Mouse (Mus musculus) forelimb bud, embryonic 11.5 days (tissue): ENCODE data around the gene Ccser1.
"Not testable (repeated sequence)": the region's sequence is repeated elsewhere in the genome, so short reads cannot be mapped to it uniquely, and the experiment has no call there.

ENCODE experiments used
- DNase-seq: peaks from one replicate; pipeline ENCODE4 v3.0.0-alpha.2; 2012; ENCODE audit warnings: low read depth, low spot score

Ccser1 gene

GRCm38 (mm10) chr6:61978379-61978778, 798.3 kb downstream of the Ccser1 start:
- no peak for DNase-seq

GRCm38 (mm10) chr6:62014374-62014773, 834.2 kb downstream of the Ccser1 start:
- DNase-seq, result no peak

DNA sequence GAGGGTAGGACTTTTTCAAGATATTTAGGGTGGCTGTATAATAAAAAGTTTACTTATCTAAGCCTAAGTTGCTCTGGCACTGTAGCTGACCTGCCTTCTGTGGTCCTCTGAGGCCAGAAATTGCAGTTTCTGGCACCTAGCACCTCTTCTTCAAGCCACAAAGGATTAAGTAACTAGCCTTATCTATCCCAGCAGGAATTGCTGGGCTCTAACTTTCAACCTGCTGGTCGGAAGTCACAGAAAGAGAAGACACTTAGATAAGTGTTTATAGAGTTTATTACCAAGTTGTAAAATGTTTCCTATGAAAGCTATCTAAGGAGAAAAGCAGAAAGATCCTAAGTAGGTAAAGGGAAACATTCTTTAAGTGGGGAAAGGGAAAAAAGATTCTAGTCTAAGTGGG, 864.3 kb downstream of the Ccser1 start:
- DNase-seq, result no peak

DNA sequence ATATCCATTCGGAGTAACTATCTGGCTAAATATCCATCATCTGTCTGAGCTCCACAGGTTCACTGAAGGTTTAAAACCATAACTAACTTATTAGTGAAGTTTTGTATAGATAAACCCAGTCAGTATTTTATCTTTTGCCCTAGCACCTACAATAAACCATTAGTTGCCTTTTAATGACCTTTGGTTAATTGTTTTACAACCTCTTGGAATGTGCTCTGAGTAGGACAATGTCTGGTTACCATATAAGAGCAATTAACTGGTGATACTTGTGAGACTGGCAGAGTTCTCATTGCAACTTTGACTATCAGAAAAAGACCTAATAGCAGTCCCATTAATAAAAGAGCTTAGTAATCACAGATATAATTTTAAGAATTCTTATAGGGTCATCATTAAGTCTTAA, 864.9 kb downstream of the Ccser1 start:
- DNase-seq, result not testable (repeated sequence)

DNA sequence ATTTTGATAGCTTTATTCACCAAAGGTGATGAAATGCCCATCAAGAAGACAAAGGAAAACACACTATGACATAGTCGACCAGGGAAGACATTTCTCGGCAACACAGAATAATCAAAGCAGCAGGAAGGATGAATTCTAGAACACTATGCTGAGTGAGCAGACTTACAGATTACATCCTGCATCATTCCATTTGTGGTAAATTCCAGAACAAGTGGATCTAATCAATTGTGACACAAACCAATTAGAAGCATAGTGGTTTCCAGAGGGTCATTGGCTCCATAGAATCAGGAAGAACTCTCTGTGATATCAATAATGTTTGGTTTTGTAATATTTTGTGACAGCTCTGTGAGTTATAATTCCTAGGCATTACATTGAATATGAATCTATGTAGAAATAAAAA, 875.2 kb downstream of the Ccser1 start:
- no peak for DNase-seq

GRCm38 (mm10) chr6:62066363-62067023, 886.4 kb downstream of the Ccser1 start:
- DNase-seq, result no peak

- DNase-seq, result no peak
Measured at GRCm38 (mm10) chr6:62067024-62067380, 886.9 kb downstream of the Ccser1 start.

GRCm38 (mm10) chr6:62105464-62105863, 925.3 kb downstream of the Ccser1 start:
- no peak for DNase-seq

DNA sequence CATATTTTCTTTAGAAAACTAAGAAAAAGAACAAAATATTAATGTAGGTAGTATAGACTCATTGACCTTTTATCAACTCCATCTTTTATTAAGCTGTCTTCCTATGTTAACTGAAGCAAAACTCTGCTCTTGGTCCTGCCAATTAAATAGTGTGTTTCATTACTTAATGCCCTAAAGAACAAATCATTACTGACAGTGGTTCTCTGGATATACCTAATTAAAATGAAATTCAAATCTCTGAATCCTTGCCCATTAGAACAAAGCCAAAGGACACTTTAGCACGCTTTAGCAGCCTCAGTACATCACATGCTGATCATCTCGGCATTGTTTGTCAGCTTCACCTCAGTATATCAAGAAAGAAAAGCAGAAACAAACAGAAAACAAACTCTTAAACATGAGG, 952.4 kb downstream of the Ccser1 start:
- DNase-seq, result no peak

- no peak for DNase-seq
Measured at GRCm38 (mm10) chr6:62160320-62160719, 980.2 kb downstream of the Ccser1 start.

DNA sequence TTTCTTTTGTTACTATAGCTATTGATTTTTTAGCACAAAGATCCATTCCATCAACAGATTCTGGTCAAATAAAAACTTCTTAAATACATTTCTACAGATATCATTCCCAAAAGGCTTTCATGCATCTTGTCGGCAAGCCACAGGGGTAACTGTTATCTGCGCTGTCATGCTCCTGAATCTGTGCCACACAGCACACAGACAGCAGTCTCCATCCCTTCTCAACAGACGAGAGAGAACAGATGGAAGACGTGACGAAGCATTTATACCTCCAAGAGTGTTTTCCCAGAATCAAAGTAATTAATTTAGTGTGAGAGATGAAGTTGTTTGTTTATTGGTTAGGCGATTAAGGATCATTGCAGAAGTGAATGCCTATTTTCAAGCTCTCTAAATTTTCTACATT, 982.5 kb downstream of the Ccser1 start:
- no peak for DNase-seq

GRCm38 (mm10) chr6:62163826-62164225, 983.7 kb downstream of the Ccser1 start:
- DNase-seq, result no peak

DNA sequence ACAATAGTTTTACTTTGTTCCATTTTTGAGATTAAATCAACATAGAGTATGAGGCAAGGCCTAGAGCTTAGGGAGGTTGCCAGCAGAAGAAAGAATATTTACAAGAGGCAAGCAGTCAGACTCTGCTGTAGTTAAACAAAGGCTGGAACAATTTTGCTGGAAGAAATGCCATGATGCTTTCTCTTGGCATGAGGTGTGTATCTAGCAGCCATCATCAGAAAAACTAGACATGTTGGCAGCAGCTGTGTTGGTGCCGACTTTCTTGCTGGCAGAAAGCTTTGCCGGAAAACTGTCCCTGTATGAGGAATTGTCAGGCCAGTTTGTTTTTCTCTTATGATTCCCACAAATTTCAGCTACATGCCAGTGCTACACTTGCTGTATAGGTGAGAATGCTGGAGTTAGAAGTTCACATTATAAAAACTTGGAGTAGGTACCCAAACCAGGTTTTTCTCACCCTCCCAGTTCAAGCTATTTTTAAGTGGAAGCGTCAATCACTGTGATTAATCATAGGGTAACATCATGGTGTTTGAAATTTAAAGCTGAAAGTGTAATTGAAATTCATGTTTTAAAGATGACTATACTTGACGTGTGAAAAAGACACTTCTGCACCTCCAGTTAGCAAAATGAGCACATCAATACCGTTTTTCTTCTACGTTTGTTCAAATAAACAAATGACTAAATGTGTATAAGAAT, 1016.5 kb downstream of the Ccser1 start:
- DNase-seq, result no peak

DNA sequence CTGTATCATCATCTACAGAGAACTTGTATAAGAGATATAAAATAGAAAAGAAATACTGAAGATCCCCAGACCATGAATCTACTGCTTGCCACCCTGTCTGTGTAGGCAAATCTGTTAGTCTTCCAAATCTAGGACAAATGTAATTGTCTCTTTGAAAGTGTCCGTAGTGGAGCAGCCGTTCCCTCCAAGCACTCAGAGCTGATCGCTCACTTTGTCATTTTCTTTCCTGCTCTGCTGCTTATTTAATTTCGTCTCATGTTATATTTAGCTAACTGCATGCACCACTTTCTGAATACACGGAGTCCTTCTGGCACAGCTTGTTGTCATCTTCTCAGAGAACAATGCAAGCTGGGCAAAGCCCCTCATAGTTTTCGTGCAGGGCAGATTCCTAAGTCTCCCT, 1018.6 kb downstream of the Ccser1 start:
- DNase-seq, result no peak

DNA sequence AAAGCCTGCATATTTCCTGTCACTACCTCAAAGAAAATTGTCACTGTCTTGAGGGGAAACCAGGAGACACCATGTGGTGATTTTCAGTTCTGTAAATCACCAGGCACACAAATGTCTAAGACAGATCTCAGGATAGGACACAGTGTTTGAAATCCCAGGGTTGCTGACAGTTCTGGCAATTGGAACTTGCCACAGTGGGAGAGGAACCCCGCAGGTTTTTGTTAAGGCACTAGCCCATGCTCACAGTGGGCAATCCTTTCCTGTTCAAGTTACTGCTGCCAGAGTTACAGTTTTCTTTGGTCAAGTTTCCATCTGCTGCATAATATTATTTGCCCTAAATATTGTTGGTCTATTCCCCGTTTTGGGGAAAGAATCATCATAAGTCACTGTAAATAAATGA, 1024.9 kb downstream of the Ccser1 start:
- DNase-seq, result no peak

- DNase-seq, result no peak
Measured at GRCm38 (mm10) chr6:62221856-62222255, 1041.7 kb downstream of the Ccser1 start.

- DNase-seq, result no peak
Measured at GRCm38 (mm10) chr6:62263899-62264298, 1083.8 kb downstream of the Ccser1 start.

- no peak for DNase-seq
Measured at GRCm38 (mm10) chr6:62264525-62264924, 1084.4 kb downstream of the Ccser1 start.

GRCm38 (mm10) chr6:62281256-62281655, 1101.1 kb downstream of the Ccser1 start:
- no peak for DNase-seq

GRCm38 (mm10) chr6:62301576-62302312, 1121.6 kb downstream of the Ccser1 start:
- no peak for DNase-seq

DNA sequence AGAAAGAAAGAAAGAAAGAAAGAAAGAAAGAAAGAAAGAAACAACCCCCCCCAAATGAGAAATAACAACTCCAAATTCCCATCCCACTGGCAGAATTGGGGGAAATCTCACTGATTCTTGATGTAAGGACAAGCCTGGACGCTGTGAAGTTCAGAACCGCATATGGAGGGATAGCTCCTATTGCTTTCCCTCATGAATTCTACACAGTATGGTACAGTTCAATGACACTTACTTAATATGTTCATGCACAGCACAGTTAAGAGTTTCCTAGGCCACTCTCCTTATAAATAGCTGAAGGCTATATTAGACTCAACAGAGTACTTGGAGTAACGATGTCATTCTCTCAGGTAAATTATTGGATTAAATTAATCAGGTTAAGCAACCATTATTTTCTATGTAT, 1138.5 kb downstream of the Ccser1 start:
- DNase-seq, result no peak

DNA sequence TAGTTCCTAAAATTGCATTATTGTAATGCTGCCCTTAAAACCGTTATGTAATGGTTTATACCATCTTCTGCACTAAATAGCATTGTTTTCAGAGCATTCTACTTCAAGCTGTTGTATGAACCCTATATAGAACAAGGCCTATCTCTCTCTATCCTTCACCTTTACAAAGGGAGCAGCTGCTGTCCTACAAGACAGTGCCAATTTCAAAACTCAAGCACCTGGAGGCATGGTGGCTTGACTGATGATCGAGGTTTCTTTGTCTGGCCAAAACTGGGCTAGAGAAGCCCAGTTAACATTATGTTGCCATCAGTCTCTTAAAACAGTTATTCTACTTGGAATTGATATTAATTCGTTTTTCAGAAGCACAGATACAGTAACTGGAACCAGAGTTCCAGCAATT, 1160.2 kb downstream of the Ccser1 start:
- no peak for DNase-seq

- no peak for DNase-seq
Measured at GRCm38 (mm10) chr6:62367802-62368201, 1187.7 kb downstream of the Ccser1 start.
